Mouse (Mus musculus): Measurements from ENCODE around the gene Tmed2. TPM values are rescaled to one million over a fixed set of nuclear protein-coding genes. Genes with fewer than 3 reads are reported as not detected.

Tmed2 gene
- 131 TPM for polyA plus RNA-seq (2012; fragmentation: generic; extraction: Trizol)

GRCm38 (mm10) chr5:124540383-124540786 is at the start of gene Tmed2:
Gene Tmed2 (plus strand): TSS chr5:124540695.
- H3ac ChIP-seq (ENCODE audit: control insufficient read depth, insufficient read length): peak within 1 kb of the TSS; percentile 99
- peaks cover 20% of the 10 kb centered on the region for H3K36me3 ChIP-seq (ENCODE audit: control insufficient read depth, insufficient read depth)
- peak within 1 kb of the TSS; percentile 91 for H3K4me2 ChIP-seq (ENCODE audit: low read depth)
- TF ChIP-seq E2F4 (IDR thresholded peaks at IDR 0.05; ENCODE audit: insufficient read depth): no peak
- TF ChIP-seq USF1 (IDR thresholded peaks at IDR 0.05; ENCODE audit: low read depth): peak; percentile 96
- TF ChIP-seq MAX (IDR thresholded peaks at IDR 0.05; ENCODE audit: low read depth): peak; percentile 70
- no peak for TF ChIP-seq POLR2AphosphoS2 (IDR thresholded peaks at IDR 0.05; ENCODE audit: insufficient read length, low read depth)
- TF ChIP-seq SRF (IDR thresholded peaks at IDR 0.05; ENCODE audit: control insufficient read depth, insufficient read length, low read depth): no peak
- no peak for TF ChIP-seq REST (IDR thresholded peaks at IDR 0.05; ENCODE audit: insufficient read depth, insufficient read length)
- H3K79me2 ChIP-seq (ENCODE audit: control insufficient read depth, insufficient read depth): peaks cover 45% of the 10 kb centered on the region
- H3K4me3 ChIP-seq: peak within 1 kb of the TSS; percentile 52
- H3K27me3 ChIP-seq (ENCODE audit: control insufficient read depth, insufficient read depth, insufficient read length): no peaks in the 10 kb centered on the region

GRCm38 (mm10) chr5:124491732-124492131 is 48.8 kb upstream of the Tmed2 start:
- no peak overlapping the region for H3ac ChIP-seq (ENCODE audit: control insufficient read depth, insufficient read length)
- H3K36me3 ChIP-seq (ENCODE audit: control insufficient read depth, insufficient read depth): no peaks in the 10 kb centered on the region
- H3K4me3 ChIP-seq: no peak overlapping the region
- H3K79me2 ChIP-seq (ENCODE audit: control insufficient read depth, insufficient read depth): no peaks in the 10 kb centered on the region
- no peak for TF ChIP-seq MAX (IDR thresholded peaks at IDR 0.05; ENCODE audit: low read depth)
- no peak for TF ChIP-seq POLR2A (IDR thresholded peaks at IDR 0.05; ENCODE audit: insufficient read length, low read depth)
- TF ChIP-seq E2F4 (IDR thresholded peaks at IDR 0.05; ENCODE audit: insufficient read depth): no peak
- no peak for TF ChIP-seq CEBPB (IDR thresholded peaks at IDR 0.05; ENCODE audit: insufficient read depth, poor library complexity, severe bottlenecking)
- no peak for TF ChIP-seq POLR2AphosphoS2 (IDR thresholded peaks at IDR 0.05; ENCODE audit: insufficient read length, low read depth)
- no peak for TF ChIP-seq REST (IDR thresholded peaks at IDR 0.05; ENCODE audit: insufficient read depth, insufficient read length)
- TF ChIP-seq TCF3 (IDR thresholded peaks at IDR 0.05; ENCODE audit: insufficient read length, low read depth): no peak
- no peak for TF ChIP-seq MYOD1 (IDR thresholded peaks at IDR 0.05; ENCODE audit: control insufficient read depth in 1 of 3, insufficient read length in 2 of 3, low read depth in 2 of 3)
- no peak for TF ChIP-seq MYOG (IDR thresholded peaks at IDR 0.05; ENCODE audit: control insufficient read depth in 1 of 3, insufficient read depth in 1 of 3, insufficient read length in 2 of 3, low read depth in 2 of 3)
- TF ChIP-seq USF1 (IDR thresholded peaks at IDR 0.05; ENCODE audit: low read depth): no peak
- no peak for TF ChIP-seq SRF (IDR thresholded peaks at IDR 0.05; ENCODE audit: control insufficient read depth, insufficient read length, low read depth)
- TF ChIP-seq TCF12 (IDR thresholded peaks at IDR 0.05; ENCODE audit: insufficient read depth, poor library complexity, severe bottlenecking): no peak
- H3K27me3 ChIP-seq (ENCODE audit: control insufficient read depth, insufficient read depth, insufficient read length): no peaks in the 10 kb centered on the region
- H3K4me2 ChIP-seq (ENCODE audit: low read depth): no peak overlapping the region

- TF ChIP-seq POLR2AphosphoS2 (IDR thresholded peaks at IDR 0.05; ENCODE audit: insufficient read length, low read depth): peak; percentile 50
- TF ChIP-seq POLR2A (IDR thresholded peaks at IDR 0.05; ENCODE audit: insufficient read length, low read depth): no peak
- H3K79me2 ChIP-seq (ENCODE audit: control insufficient read depth, insufficient read depth): no peaks in the 10 kb centered on the region
- H3ac ChIP-seq (ENCODE audit: control insufficient read depth, insufficient read length): no peak overlapping the region
- H3K4me2 ChIP-seq (ENCODE audit: low read depth): no peak overlapping the region
- H3K36me3 ChIP-seq (ENCODE audit: control insufficient read depth, insufficient read depth): no peaks in the 10 kb centered on the region
- no peaks in the 10 kb centered on the region for H3K27me3 ChIP-seq (ENCODE audit: control insufficient read depth, insufficient read depth, insufficient read length)
- no peak overlapping the region for H3K4me3 ChIP-seq
Observed at GRCm38 (mm10) chr5:124492618-124493017, 47.9 kb upstream of the Tmed2 start.

DNA sequence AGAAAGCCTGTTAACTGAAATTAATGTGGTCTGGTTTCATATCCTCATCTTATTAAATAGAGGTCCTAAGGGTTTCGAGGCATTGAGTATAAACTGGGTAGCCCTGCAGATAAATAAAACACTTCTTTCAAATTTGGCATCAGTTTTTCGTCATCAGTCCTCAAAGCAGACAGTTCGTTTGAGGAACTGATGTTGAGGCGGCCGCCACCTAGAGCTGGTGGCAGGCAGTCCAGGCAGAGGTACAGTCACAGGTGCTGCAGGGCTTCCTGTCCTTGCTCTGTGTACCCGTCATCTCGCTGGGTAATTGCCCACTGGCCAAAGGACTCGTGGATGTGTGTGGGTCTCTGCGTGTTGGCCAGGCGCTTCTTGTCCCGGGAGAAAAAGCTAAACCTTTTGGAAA is 47.0 kb upstream of the Tmed2 start:
- H3K27me3 ChIP-seq (ENCODE audit: control insufficient read depth, insufficient read depth, insufficient read length): no peaks in the 10 kb centered on the region
- H3ac ChIP-seq (ENCODE audit: control insufficient read depth, insufficient read length): no peak overlapping the region
- TF ChIP-seq CEBPB (IDR thresholded peaks at IDR 0.05; ENCODE audit: insufficient read depth, poor library complexity, severe bottlenecking): no peak
- TF ChIP-seq MYOD1 (IDR thresholded peaks at IDR 0.05; ENCODE audit: control insufficient read depth in 1 of 3, insufficient read length in 2 of 3, low read depth in 2 of 3): no peak
- no peak for TF ChIP-seq E2F4 (IDR thresholded peaks at IDR 0.05; ENCODE audit: insufficient read depth)
- H3K4me2 ChIP-seq (ENCODE audit: low read depth): no peak overlapping the region
- H3K4me3 ChIP-seq: no peak overlapping the region
- H3K79me2 ChIP-seq (ENCODE audit: control insufficient read depth, insufficient read depth): no peaks in the 10 kb centered on the region
- H3K36me3 ChIP-seq (ENCODE audit: control insufficient read depth, insufficient read depth): no peaks in the 10 kb centered on the region

DNA sequence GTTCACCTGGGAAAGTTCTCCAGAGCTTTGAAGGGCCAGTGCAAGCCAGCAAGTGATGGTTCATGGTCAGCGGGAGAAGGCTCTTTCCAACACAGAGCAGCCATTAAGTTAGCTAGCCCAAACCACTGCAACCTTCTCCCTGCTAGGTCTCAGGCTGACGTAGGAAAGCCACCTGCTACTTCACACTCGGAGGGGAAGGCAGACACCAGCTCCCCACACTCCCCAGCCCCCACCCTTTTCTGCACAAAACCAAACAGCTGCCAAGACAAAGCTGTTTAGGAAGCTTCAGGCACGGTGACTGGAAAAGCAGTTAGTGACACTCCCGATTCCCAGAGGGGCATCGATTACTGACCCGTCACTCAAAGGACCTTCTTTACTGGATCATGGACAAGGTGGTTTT is 44.9 kb upstream of the Tmed2 start:
- peak in 1 of 3 experiments; percentile 56 for TF ChIP-seq MYOD1 (IDR thresholded peaks at IDR 0.05; ENCODE audit: control insufficient read depth in 1 of 3, insufficient read length in 2 of 3, low read depth in 2 of 3)
- peak in 1 of 3 experiments; percentile 29 for TF ChIP-seq MYOG (IDR thresholded peaks at IDR 0.05; ENCODE audit: control insufficient read depth in 1 of 3, insufficient read depth in 1 of 3, insufficient read length in 2 of 3, low read depth in 2 of 3)
- TF ChIP-seq POLR2A (IDR thresholded peaks at IDR 0.05; ENCODE audit: insufficient read length, low read depth): no peak
- no peak for TF ChIP-seq TCF3 (IDR thresholded peaks at IDR 0.05; ENCODE audit: insufficient read length, low read depth)
- no peak for TF ChIP-seq REST (IDR thresholded peaks at IDR 0.05; ENCODE audit: insufficient read depth, insufficient read length)
- no peak for TF ChIP-seq E2F4 (IDR thresholded peaks at IDR 0.05; ENCODE audit: insufficient read depth)
- no peak for TF ChIP-seq USF1 (IDR thresholded peaks at IDR 0.05; ENCODE audit: low read depth)
- Histone ChIP-seq H3K4me2 (ENCODE audit: low read depth) (no peak overlapping the region), H3K79me2 (ENCODE audit: control insufficient read depth, insufficient read depth) (no peaks in the 10 kb centered on the region), H3ac (ENCODE audit: control insufficient read depth, insufficient read length) (no peak overlapping the region), H3K27me3 (ENCODE audit: control insufficient read depth, insufficient read depth, insufficient read length) (no peaks in the 10 kb centered on the region), H3K4me3 (no peak overlapping the region), H3K36me3 (ENCODE audit: control insufficient read depth, insufficient read depth) (no peaks in the 10 kb centered on the region)

All from myocyte (in vitro differentiated cells).